Mouse (Mus musculus): Measurements from ENCODE around the gene Gipc3. TPM values are rescaled to one million over a fixed set of nuclear protein-coding genes. Genes with fewer than 3 reads are reported as not detected.
A peak's percentile ranks its signal among the peaks of the same experiment; 100 is the strongest.

The Gipc3 gene
- polyA plus RNA-seq, 2 experiments, result 0.01 TPM; not detected in 1

GRCm38 (mm10) chr10:81385603-81386306 is 42.7 kb upstream of the Gipc3 start:
- peak overlapping the region; percentile 92; the same call in 1 of the 2 replicates for H3K9ac ChIP-seq (replicated peaks)
- 62% methylated on average over 22 of the region's 22 CpGs for WGBS (ENCODE audit: insufficient replicate concordance)
- H3K27me3 ChIP-seq (ENCODE audit: control insufficient read depth, insufficient read depth, low read length), result no peaks in the 10 kb centered on the region
- peaks cover 30 to 32% of the 10 kb centered on the region in 2 experiments for H3K4me1 ChIP-seq (replicated peaks; ENCODE audit: control insufficient read depth in 2 of 2, insufficient read depth in 2 of 2, low read length in 1 of 2)
- H3K4me2 ChIP-seq (ENCODE audit: low read depth), result peak overlapping the region; percentile 93
- peak overlapping the region; percentile 87 to 98; a peak in 3 of 4 replicates for H3K4me3 ChIP-seq (ENCODE audit: insufficient read depth in 1 of 2, low read depth in 2 of 2, low read length in 2 of 2)
- peaks cover 11% of the 10 kb centered on the region for H3K36me3 ChIP-seq (replicated peaks; ENCODE audit: control insufficient read depth, insufficient read depth, low read depth)
- no peak overlapping the region for H3K27ac ChIP-seq
- no peak for TF ChIP-seq CTCF (IDR thresholded peaks at IDR 0.05; ENCODE audit: low read depth)
- no peak for TF ChIP-seq EP300 (IDR thresholded peaks at IDR 0.05; ENCODE audit: low read depth)
- no peak for ATAC-seq (ENCODE audit: insufficient read depth)
- H3K9me3 ChIP-seq (ENCODE audit: control insufficient read depth, low read length), result no peaks in the 10 kb centered on the region
- DNase-seq (ENCODE audit: low read depth in 3 of 3, low spot score in 3 of 3), result no peak

- DNase-seq (ENCODE audit: low read depth in 3 of 3, low spot score in 3 of 3) (no peak), ATAC-seq (ENCODE audit: insufficient read depth) (no peak; the same call in 1 of the 2 replicates)
- Histone ChIP-seq H3K4me3 (ENCODE audit: insufficient read depth in 1 of 2, low read depth in 2 of 2, low read length in 2 of 2) (peak overlapping the region; percentile 87 to 98), H3K27ac (peak overlapping the region; percentile 97), H3K9ac (replicated peaks) (peak overlapping the region; percentile 92), H3K9me3 (ENCODE audit: control insufficient read depth, low read length) (no peaks in the 10 kb centered on the region), H3K27me3 (ENCODE audit: control insufficient read depth, insufficient read depth, low read length) (no peaks in the 10 kb centered on the region), H3K4me2 (ENCODE audit: low read depth) (peak overlapping the region; percentile 93), H3K4me1 (replicated peaks; ENCODE audit: control insufficient read depth in 2 of 2, insufficient read depth in 2 of 2, low read length in 1 of 2) (peaks cover 42 to 44% of the 10 kb centered on the region in 2 experiments), H3K36me3 (replicated peaks; ENCODE audit: control insufficient read depth, insufficient read depth, low read depth) (peaks cover 11% of the 10 kb centered on the region)
- WGBS (ENCODE audit: insufficient replicate concordance), result under 1% methylated on average over 19 of the region's 19 CpGs
- TF ChIP-seq EP300 (IDR thresholded peaks at IDR 0.05; ENCODE audit: low read depth), result no peak
- TF ChIP-seq CTCF (IDR thresholded peaks at IDR 0.05; ENCODE audit: low read depth), result no peak
These were observed 41.5 kb upstream of the Gipc3 start for GRCm38 (mm10) chr10:81384605-81384982.

- ATAC-seq (ENCODE audit: insufficient read depth), result peak; percentile 78
- 4% methylated on average over 50 of the region's 54 CpGs for WGBS (ENCODE audit: insufficient replicate concordance)
- Histone ChIP-seq H3K27me3 (ENCODE audit: control insufficient read depth, insufficient read depth, low read length) (no peaks in the 10 kb centered on the region), H3K4me1 (replicated peaks; ENCODE audit: control insufficient read depth in 2 of 2, insufficient read depth in 2 of 2, low read length in 1 of 2) (peaks cover 47 to 50% of the 10 kb centered on the region in 2 experiments), H3K9me3 (ENCODE audit: control insufficient read depth, low read length) (no peaks in the 10 kb centered on the region), H3K4me3 (ENCODE audit: insufficient read depth in 1 of 2, low read depth in 2 of 2, low read length in 2 of 2) (peak within 1 kb of the TSS; percentile 87 to 98), H3K4me2 (ENCODE audit: low read depth) (peak within 1 kb of the TSS; percentile 93), H3K36me3 (replicated peaks; ENCODE audit: control insufficient read depth, insufficient read depth, low read depth) (peaks cover 11% of the 10 kb centered on the region), H3K9ac (replicated peaks) (peak within 1 kb of the TSS; percentile 92), H3K27ac (peak within 1 kb of the TSS; percentile 97)
- TF ChIP-seq CTCF (IDR thresholded peaks at IDR 0.05; ENCODE audit: low read depth) (peak; percentile 20; the same call in 1 of the 2 replicates), EP300 (IDR thresholded peaks at IDR 0.05; ENCODE audit: low read depth) (no peak)
- peak; percentile 98 for DNase-seq (ENCODE audit: low read depth in 3 of 3, low spot score in 3 of 3)
These were observed 40.9 kb upstream of the Gipc3 start, which contains the start of the genes Dohh and Gm48551 for GRCm38 (mm10) chr10:81383802-81384604. Dohh (plus strand) TSS chr10:81384428. Gm48551 (plus strand) TSS chr10:81384466.

GRCm38 (mm10) chr10:81382039-81382438 is 39.0 kb upstream of the Gipc3 start:
- Histone ChIP-seq H3K27ac (peak overlapping the region; percentile 97), H3K36me3 (replicated peaks; ENCODE audit: control insufficient read depth, insufficient read depth, low read depth) (peaks cover 6% of the 10 kb centered on the region), H3K4me3 (ENCODE audit: insufficient read depth in 1 of 2, low read depth in 2 of 2, low read length in 2 of 2) (peak overlapping the region in 1 of 2 experiments; percentile 5; a peak in 1 of 4 replicates), H3K27me3 (ENCODE audit: control insufficient read depth, insufficient read depth, low read length) (no peaks in the 10 kb centered on the region), H3K4me2 (ENCODE audit: low read depth) (peak overlapping the region; percentile 50), H3K9me3 (ENCODE audit: control insufficient read depth, low read length) (no peaks in the 10 kb centered on the region), H3K9ac (replicated peaks) (peak overlapping the region; percentile 72), H3K4me1 (replicated peaks; ENCODE audit: control insufficient read depth in 2 of 2, insufficient read depth in 2 of 2, low read length in 1 of 2) (peaks cover 52 to 55% of the 10 kb centered on the region in 2 experiments)
- ATAC-seq (ENCODE audit: insufficient read depth) (peak; percentile 73), DNase-seq (ENCODE audit: low read depth in 3 of 3, low spot score in 3 of 3) (peak; percentile 97 to 99 (median 97))
- TF ChIP-seq CTCF (IDR thresholded peaks at IDR 0.05; ENCODE audit: low read depth), result no peak
- TF ChIP-seq EP300 (IDR thresholded peaks at IDR 0.05; ENCODE audit: low read depth), result no peak
- WGBS (ENCODE audit: insufficient replicate concordance), result 9% methylated on average over 5 of the region's 5 CpGs

Measured in liver, embryonic 14.5 days (tissue).